Mouse (Mus musculus) ES-Bruce4 (cell line): ENCODE measurements around the gene Riiad1.

Experiments
- CTCF ChIP-seq: IDR thresholded peaks from one replicate; pipeline ENCODE4 v1.8.1; 2011; ENCODE audit warnings: low read depth, low read length
- POLR2A ChIP-seq: IDR thresholded peaks from one replicate; pipeline ENCODE4 v1.8.1; 2011; ENCODE audit warnings: low read length; ENCODE audit not compliant: insufficient read depth

- TF ChIP-seq POLR2A = no peak
- no peak for TF ChIP-seq CTCF
Measured at GRCm38 (mm10) chr3:94478591-94479169, 1.5 kb downstream of the Riiad1 start.
